Mouse (Mus musculus): ENCODE measurements around the gene Sox15.
"Not testable (repeated sequence)": the region's sequence is repeated elsewhere in the genome, so short reads cannot be mapped to it uniquely, and the experiment has no call there.

Gene Sox15

GRCm38 (mm10) chr11:69655264-69656064, at the start of gene Sox15:
TSS of gene Sox15 (plus strand) at chr11:69655314.
- peak; percentile 72 for DNase-seq

- peak; percentile 89 for DNase-seq
Observed at GRCm38 (mm10) chr11:69605726-69606490, 49.2 kb upstream of the Sox15 start, which contains the start of gene Atp1b2. TSS of gene Atp1b2 (minus strand) at chr11:69605942.

DNA sequence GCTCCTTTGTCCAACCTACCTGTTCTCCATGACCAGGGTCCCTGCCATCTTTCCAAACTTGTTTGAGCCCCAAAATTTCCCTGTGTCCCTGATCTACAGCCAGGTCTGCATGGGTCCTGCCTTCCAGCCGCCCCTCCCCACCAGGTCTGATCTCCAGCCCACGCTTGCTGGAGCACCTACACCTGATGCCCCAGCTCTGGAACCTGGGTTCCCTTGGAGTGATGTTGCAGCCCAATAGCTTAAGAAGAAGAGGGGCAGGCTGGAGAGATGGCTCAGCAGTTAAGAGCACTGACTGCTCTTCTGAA, 48.7 kb upstream of the Sox15 start:
- no peak for DNase-seq

- DNase-seq: no peak
Observed at GRCm38 (mm10) chr11:69606832-69607231, 48.3 kb upstream of the Sox15 start.

DNA sequence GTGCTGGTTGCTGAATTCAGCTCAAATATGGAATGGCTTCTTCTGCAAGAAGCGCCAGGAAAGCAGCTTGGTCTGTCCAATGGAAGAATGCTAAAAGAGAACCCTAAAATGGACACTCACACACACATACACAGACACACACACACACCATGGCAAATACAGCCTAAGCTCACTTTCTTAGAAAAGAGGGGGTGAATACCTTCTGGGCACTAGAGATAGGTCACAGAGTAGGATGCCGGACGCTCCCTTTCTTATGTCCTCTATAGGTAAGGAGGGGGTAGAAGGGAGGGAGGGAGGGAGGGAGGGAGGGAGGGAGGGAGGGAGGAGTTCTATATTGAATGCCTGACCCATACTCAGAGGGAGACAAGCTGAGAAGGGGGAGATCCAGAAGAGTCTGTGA, 46.6 kb upstream of the Sox15 start:
- DNase-seq: no peak

GRCm38 (mm10) chr11:69609416-69609815, 45.7 kb upstream of the Sox15 start:
- DNase-seq: no peak

DNA sequence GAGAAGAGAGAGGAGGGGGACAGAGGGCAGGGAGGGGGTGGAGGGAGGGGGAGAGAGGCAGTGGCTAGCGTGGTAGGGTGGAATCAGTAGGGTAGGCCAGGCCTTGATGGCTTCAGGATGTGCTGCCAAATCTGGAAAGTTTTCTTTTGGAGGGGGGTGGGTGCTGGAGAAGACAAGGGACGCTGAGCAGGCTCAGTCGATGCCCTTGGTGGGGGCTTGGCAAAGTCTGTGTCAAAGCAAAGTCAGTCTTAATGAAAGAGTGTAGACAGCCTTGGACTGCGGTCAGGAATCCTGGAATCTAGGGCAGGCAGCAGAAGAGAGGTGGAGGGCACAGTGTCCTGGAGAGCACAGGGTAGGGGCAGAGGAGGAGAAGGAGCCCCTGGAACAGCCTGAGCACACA, 44.2 kb upstream of the Sox15 start:
- no peak for DNase-seq

DNA sequence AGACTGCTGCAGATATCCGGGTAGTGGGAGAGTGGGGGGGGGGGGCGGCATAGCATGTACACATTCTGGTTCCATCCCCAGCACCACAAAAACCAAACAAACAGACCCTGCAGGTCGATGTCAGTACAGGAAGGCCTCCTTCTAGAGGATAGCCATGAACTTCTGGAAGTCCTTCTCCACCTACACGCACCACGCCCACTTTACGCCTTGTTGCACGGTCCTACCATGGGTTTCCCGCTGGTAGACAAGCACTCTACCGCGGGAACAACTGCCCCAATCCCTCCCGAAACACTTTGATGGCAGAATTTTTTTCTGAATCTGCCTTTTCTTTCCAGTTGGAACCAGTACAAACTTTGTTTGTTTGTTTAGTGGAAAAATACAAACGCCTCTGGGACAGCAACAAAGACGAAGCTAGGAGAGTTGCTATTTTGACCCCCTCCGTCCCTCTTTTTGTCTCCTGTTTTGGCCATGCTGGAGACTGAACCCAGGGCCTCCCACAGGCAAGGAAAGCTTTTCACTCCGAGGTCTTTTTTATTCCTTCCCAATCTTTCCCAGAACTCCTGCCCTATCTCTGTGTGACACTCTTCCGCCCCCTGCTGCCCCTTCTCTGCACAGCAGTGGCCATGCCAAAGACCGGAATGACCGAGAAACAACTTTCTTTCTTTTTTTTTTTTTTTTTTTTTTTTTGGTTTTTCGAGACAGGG, 41.4 kb upstream of the Sox15 start:
- DNase-seq: peak; percentile 76

DNA sequence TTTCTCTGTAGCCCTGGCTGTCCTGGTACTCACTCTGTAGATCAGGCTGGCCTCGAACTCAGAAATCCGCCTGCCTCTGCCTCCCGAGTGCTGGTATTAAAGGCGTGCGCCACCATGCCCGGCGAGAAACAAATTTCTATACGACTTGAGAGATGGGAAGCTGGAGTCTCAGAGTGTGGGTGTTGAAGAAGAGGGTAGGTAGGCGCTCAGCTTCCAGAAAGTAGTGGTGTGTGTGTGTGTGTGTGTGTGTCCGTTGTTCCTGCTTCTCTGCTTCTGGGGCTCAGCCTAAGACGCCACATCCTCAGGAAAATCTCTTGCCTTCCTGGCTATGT, 40.9 kb upstream of the Sox15 start:
- DNase-seq: not testable (repeated sequence)

- no peak for DNase-seq
Observed at GRCm38 (mm10) chr11:69616781-69617180, 38.3 kb upstream of the Sox15 start.

DNA sequence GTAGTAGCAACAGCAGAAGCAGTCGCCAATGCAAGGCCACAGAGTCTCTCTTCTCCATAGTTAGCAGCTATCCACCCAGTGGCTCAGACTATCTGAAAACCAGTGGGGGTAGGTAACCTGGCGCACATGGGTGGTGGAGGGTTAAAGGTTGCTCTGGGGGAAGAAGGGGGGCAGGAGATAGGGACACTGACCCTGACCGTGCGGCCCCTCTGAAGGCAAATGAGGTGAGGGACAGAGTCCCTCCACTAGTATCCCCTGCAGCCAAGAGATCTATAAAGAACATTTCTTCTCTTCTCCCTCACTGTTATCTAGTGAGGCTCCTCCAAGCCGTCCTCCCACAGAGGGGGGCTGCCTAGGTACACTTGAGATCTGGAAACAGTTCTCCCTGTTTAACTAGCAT, 37.3 kb upstream of the Sox15 start, which contains the start of gene Shbg:
Gene Shbg (minus strand): TSS at position 101 of the 400 bp plus-strand sequence.
- DNase-seq: no peak

GRCm38 (mm10) chr11:69620394-69621081, 34.6 kb upstream of the Sox15 start:
- DNase-seq: no peak

GRCm38 (mm10) chr11:69621571-69622268, 33.4 kb upstream of the Sox15 start, which contains the start of gene Sat2:
TSS of gene Sat2 (plus strand) at chr11:69622024.
- DNase-seq: peak; percentile 54

DNA sequence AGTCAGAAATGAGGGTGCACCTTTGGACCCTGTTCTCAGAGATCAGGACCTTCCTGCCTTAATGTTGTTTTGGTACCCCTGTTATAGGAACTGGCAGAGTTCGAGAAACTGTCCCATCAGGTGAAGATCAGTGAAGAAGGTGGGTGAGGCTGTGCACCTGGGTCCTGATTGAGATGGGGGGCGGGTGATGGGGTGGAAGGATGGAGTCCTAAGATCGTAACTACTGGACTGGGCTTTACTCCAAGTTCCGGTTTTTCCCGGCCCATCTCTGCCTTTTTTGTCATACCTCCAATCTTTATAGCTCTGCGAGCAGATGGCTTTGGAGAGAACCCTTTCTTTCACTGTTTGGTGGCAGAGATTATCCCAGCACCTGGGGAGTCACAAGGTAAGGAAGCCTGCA, 32.7 kb upstream of the Sox15 start:
- DNase-seq: no peak

DNA sequence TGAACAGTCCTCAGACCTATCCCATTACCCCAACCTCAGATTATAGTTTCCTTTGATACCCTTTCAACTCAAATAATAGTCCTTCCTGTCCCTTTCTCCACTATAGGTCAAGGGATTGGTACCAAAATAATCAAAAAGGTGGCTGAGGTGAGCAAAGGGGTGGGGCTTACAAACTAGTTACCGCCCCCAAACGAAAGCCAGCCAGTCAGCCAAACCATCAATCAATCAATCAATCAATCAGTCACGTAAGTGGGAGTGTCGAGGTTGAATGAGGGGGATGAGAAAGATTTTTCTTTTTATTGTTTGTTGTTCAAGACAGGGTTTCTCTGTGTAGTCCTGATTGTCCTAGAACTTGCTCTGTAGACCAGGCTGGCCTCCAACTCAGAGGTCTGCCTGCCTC, 32.1 kb upstream of the Sox15 start:
- no peak for DNase-seq

- DNase-seq: not testable (repeated sequence)
Observed at GRCm38 (mm10) chr11:69624339-69624738, 30.8 kb upstream of the Sox15 start.

- DNase-seq: peak; percentile 78
Observed at GRCm38 (mm10) chr11:69628286-69628685, 26.8 kb upstream of the Sox15 start.

DNA sequence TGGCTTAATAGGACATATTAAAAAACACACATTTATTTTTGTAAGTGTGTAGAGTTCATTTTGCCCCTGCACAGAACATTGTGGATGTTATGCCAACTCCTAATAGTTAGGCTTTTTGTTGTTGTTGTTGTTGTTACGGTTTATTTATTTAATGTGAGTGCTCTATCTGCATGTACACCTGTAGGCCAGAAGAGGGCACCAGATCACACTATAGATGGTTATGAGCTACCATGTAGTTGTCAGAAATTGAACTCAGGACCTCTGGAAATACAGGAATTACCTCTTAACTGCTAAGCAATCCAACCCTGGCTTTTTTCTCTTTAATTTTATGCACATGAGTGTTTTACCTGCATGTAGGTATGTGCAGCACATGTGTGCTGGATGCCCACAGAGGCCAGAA, 25.3 kb upstream of the Sox15 start:
- no peak for DNase-seq

GRCm38 (mm10) chr11:69632284-69633089, 22.6 kb upstream of the Sox15 start, which contains the start of gene Fxr2:
TSS of gene Fxr2 (plus strand) at chr11:69632990.
- peak; percentile 100 for DNase-seq

- DNase-seq: peak; percentile 70
Observed at GRCm38 (mm10) chr11:69633128-69633866, 21.8 kb upstream of the Sox15 start.

GRCm38 (mm10) chr11:69635471-69635870, 19.6 kb upstream of the Sox15 start:
- no peak for DNase-seq
